Mouse (Mus musculus) right cerebral cortex, postnatal 36 days (tissue): ENCODE measurements around the gene Tcerg1l.

Experiments
- DNase-seq, 2 experiments: peaks; one replicate each; pipeline ENCODE4 v3.0.0; 2022; ENCODE audit warnings: low spot score in 2 of 2, mixed read lengths in 1 of 2

Tcerg1l gene

DNA sequence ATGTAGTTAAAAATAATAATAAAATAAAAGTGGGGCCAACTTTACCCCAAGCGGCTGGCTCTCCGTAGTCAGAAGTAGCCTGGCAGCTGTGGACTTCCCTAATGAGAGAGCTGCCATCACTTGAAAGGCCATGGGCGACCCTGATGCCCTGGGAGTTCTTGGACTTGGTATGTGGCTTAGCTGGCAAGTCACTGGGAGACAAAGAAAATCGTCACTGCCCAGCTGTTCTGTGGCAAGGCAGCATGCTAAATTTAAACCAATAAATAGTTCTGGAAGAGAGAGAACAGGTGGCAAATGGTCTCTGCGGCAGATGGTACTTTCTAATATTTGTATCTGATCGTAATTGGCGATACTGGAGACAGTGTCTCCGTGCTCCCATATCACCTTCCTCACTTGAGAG lies 40.1 kb downstream of the Tcerg1l start:
- no peak for DNase-seq

DNA sequence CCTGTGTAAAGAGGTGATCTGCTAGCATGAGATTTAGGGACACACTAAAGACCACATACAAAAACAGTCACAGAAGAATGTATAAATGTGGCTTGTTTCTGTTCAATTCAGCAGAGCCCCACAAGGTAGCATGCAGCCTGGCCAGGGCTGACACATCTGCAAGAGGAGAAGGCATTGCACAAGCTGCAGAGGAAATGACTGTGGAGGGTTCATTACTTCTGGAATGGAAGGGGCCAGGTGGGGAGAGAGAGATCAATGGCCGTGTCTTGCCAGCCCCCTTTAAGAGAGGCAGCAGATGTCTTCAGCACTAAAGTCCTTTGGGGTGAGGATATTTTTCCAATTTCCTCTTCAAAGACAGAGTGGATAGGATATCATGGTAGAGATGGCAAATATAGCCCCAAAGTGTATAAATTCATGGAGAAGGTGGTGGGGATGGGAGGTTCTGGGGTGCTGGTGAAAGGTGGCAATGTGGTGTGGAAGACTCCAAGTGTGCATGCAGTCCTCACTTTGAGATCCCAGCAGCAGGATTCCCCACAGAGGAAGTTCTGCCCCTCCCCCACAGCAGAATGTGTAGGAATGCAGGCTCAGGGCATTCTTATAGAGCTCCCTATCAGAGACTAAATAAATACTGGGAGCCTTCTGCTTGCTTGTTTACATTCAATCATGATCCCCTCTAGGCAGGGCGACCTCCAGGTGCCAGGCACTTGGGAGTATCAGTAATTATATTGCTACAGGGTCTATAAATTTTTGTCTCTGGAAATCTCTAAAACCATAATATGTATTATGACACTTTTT lies 40.7 kb downstream of the Tcerg1l start:
- no peak for DNase-seq

DNA sequence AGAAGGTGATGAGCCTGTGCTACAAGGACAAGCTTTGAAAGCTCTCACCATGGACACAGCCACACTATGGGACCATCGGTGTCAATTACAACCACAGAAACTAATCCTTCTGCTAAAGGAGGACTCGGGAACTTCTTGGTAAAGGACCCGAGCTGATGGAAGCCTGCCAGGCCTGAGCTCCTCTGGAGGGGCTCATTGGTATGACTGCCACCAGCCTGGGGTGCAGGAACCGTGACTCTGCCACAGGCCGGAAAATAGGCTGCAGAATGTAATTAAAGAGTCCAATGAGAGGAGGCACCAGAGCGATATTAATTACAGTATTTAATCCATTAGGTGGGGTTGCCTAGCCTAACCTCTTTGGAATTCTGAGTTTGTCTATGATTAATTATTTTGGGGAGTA lies 52.1 kb downstream of the Tcerg1l start:
- DNase-seq = no peak

DNA sequence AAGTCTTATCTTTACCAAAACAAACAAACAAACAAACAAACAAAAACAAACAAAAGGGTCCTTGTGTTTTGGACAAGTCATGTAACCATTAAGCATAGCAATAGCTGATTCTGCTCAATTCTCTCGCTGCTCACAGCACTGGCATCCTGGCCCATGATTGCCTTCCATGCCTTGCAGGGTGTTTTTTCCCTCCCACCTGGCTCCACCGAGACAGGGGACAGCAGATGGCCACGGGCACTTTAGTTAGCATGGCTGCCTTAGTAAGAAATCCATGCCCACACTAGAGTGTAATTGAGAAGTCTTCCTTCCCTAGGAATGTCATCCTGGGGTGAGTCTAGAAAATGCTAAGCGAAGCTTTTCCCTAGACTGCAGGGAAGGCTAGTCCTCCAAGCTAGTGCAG lies 59.1 kb downstream of the Tcerg1l start:
- DNase-seq = no peak

DNA sequence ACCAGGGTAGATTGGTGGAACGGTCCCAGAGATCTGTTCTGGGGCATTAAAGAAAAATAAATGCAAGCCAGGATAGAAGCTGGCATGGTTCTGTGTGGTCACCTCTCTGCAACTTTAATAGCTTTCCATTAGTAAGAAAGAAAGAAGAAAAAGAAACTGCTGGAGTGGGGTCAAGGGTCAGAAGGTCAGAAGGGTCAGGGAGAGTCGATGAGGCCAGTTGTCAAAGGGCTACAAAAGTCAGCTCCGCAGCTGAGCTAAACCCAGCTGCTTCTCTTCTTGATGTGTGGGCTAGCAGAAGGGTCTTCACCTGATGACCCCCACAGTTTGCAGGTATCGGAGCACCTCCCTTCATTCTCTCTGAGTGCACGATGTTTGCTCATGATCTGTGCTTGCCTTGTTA lies 59.6 kb downstream of the Tcerg1l start:
- no peak for DNase-seq

DNA sequence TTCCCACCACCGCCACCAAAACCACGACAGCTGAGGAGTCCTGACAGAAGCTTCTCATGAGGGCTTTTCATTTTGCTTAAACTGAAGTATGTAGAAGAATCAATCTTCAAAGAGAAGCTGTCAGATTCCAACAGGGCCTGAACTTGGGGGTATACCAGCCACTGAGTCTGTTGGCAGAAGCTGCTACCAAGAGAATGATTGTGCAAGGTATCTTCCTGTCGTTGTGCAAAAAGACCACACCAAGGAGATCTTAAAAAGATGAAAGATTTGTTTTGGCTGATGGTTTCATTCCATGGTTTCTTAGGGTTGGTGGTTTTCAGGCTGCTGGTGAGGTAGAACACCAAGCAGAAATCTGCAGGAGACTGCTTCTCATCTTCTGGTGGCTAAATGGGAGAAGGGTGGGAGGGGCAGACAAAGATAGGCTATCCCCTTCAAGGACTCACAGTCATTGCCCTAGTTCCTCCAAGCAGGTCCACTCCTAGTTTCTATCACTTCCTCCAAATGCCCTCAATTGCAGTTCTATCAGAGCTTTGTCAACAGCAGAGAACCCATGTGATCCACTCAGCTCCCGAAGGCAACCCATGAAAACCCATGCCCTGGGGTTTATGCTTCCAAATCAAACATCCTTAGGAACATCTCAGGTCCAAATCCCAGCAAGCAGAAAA lies 64.9 kb downstream of the Tcerg1l start:
- no peak for DNase-seq

DNA sequence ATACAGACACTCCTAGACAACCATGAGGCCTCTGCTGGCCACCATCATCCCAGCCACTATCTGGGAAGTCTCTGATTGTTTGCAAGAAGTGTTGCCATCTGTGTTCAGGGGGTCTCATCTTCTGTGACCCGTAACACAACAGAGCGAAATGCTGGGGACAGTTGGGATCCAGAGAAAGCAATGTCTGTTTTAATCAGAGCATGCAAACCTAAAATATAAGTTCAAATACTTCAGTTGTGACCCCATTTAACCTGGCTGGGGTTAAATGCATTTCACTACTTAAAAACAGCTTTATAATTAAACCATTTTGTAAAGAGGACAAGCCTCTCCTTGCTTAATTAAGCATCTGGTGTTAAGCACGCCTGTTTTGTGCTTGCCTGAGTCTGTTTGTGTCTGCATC lies 66.3 kb downstream of the Tcerg1l start:
- no peak for DNase-seq

DNA sequence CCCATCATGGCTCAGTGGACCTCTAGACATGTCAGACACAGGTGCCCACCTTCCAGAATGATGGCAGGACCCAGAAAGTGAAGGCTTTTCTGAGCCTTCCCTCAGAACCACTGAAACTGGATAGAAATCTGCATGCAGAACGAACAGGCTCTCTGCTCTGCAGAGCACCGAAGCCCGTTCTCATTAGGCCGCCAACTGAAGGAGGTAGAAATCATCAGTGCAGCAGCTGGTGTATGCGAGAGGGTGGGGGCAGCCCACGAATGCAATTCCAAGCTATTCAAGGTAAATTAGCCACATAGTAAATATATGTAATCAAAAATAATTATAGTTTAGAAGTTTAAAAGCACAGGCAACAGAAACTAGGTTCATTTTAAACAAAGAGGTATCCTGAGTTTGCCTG lies 68.9 kb downstream of the Tcerg1l start:
- peak; percentile 3 to 7 for DNase-seq

DNA sequence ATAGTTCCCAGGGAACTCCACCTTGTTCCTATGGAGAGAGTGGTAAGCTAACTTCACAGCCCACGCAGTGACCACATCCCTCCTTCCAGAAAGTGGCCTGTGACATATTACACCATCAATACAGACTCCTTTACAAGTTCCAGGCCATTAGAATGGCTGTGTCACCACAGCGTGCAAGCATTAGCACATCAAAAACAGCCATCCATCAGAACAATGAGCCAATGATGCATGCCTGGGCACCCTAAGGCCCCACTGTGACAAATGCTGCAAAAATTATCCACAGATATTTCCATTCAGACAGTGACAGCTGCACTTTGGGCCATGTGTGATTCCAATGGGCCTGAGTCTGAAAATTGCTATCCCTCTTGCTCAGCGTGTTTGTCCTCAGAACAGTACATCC lies 70.8 kb downstream of the Tcerg1l start:
- no peak for DNase-seq

DNA sequence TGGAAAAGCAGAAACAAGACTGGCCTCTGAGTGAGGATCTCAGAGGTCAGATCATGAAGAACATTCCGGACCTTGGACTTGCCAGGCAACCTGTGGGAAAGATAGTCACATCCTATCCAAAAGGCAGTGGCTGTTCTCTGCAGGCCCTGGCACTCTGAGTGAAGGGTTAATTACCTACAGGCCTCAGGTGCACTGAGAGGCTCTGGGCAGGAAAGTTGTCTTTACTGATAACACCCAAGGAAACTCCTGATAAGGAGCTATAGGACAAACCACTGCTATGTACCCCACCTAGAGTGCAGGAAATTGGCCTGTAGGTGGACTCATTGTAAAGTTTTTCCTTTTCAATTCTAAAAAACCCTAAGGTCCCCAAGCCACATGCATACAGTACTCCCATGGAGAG lies 83.8 kb downstream of the Tcerg1l start:
- DNase-seq = no peak

DNA sequence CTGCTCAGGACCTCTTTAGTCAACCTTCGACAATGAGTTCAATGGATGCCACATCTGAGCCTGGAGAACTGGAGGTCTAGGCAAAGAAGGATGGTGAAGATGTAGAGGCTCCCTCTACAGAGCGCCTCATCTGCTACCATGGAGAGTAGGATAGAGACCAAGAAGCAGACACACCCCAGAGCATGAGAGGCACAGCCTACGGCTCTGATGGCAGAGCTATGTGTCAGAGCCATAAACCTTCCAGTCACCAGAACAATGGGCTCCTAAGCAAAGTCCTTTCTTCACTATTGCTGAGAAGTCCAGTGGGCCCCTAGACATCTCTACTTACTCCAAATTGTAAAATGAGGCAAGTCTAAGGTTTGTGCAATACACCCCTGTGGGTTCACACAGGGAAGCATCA lies 91.4 kb downstream of the Tcerg1l start:
- no peak for DNase-seq

DNA sequence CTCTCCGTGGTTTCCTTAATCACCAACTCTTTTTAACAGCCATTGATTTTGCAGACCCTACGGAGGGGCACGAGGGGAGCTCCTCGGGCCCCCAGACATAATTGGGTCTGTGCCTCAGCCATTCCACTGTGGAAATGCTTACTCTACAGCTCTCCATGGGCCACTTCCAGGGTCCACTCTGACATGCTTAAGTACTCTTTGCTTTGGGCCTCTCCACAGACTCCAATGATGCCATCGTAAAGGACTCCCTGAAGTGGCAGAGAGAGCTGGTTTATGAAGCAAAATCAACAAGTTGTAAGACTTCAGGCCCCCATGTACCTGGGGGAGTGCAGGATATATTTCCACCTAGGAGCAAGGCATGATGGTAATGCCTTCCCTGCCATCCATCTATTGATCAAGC lies 112.7 kb downstream of the Tcerg1l start:
- no peak for DNase-seq

DNA sequence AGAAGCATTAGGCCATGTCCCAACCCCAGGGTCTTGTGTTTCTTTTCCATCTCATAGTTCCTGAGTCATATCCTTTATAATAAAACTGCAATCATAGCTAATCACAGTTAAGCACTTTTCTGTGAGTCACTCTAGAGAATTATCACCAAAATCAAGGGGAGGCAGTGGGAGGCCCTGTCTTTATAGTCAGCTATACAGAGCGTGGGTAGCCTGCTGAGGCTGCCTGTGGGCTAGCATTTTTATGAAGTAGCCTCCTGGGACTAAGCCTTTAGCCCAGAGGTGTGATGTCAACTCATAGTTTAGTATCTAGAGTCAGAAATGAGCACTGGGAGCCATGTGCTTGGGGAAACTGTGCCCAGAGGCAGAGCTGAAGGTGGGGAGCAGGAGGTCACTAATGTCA lies 122.3 kb downstream of the Tcerg1l start:
- no peak for DNase-seq

DNA sequence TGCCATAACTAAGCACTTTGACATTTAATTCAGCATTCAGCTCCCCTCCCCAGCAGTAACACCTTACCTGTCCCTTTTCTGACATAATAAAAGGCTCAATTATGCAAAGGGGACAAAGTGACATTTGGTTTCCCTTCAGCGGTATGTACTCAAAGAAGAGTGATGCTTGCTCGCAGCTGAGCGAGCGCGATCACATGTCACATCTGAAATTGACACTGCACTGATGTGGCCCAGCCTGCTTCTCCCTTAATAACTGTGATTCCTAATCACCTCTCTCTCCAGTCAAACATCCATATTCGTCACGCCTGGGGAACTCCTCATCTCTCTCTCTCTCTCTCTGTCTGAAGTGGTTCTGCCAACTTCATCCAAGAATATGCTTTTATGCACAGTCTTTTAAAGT lies 126.2 kb downstream of the Tcerg1l start:
- DNase-seq = no peak

DNA sequence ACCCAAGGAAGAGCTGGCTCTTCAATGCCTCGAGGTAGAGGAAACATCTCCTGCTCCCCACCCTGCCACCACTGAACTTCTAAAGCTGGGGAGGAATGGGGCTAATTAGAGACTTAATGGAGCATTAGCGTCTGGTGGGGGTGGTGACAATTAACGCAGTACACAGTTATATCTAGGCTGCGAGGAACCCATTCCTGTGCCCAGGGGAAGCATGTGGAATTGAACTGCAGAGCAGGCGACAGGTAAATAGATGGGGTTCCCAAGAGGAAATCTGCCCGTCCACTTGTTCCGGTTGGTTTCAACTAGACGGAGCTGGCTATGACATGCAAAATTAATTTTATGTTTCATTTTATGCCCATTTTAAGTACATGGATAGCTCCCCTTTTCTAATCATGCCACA lies 128.1 kb downstream of the Tcerg1l start:
- DNase-seq = no peak

DNA sequence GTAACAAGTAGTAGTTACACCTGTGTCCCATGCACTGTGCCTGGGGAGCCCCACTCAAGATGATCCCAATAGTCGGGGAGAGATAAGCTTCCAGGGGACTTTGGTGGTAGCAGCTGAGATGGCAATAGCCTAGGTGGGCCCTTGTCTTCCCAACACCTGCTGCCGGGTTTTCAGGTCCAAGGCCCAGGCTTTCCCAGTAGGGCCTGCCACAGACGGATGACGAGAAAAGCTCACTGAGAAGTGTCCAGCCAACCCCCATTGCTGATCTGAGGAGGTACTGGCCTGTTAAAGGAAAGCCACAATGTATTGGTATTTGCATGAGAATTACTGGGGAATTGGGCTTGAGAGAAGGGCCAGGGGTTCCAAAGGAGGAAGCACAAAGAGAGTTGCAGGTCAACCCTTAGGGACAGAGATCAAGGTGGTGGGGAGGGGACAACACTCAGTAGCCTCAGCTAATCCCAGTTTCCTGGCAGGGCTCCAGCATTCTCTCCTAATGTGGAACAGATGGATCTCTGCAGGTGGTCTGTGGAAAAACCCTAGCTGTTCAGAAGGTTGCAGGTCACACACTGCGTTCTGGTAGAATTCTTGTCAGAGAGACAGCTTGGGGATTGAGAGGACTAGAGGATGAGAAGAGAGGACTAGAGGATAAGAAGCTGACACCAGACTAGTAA lies 129.4 kb downstream of the Tcerg1l start:
- no peak for DNase-seq

DNA sequence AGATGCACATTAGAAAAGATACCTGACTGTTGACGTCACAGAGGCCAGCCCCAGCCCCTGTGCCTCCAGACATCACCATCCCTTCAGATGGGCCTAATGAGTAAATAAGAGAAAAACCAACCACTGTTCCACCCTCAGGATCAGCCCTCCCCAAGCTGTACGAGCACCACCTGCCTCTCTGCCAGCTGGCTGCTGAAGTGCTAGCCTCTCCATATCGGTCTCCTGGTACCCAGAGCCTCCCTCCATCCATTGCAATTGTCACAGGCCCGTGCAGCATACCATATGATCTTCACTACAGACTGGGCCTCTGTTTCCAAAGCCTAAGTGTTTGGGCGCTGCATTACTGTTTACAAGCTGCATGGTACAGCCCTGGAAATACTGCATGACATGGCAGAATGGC lies 148.9 kb downstream of the Tcerg1l start:
- DNase-seq = no peak

DNA sequence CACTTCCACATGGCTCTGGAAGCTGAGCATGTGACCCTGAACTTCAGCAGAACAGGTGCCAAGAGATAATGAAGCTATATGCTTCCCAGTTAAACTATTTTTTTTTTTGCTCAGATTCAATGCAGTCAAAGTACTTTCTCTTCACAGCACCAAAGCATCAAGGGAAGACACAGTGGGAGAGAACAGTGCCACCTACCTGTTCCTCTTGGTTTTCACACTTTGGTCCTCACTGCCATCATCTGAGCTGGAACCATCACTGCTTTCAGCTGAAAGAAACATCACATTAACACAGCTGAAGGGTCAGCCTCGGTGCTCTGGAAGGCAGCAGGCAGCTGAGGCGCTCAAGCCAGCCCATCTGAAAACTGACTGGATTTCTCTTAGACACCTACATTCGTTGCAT lies 149.4 kb downstream of the Tcerg1l start:
- no peak for DNase-seq

DNA sequence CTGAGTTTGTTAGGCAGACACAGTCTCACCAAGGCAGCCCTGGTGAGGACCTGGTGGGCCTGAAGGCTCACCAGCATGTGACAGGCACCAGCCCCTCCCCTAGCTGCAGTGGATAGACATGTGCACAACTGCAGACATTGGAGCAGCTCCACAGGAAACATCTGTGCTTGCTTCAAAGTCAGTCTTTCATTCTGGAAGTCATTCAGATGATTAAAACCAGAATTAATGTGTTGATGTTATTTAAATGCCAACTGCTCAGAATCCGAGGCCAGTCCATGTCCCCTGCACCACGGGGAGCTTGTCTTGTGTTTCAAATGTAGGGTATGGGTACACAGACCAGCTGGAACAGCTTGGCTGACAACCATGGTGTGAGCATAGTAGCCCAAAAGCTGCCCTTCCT lies 150.8 kb downstream of the Tcerg1l start:
- no peak for DNase-seq

DNA sequence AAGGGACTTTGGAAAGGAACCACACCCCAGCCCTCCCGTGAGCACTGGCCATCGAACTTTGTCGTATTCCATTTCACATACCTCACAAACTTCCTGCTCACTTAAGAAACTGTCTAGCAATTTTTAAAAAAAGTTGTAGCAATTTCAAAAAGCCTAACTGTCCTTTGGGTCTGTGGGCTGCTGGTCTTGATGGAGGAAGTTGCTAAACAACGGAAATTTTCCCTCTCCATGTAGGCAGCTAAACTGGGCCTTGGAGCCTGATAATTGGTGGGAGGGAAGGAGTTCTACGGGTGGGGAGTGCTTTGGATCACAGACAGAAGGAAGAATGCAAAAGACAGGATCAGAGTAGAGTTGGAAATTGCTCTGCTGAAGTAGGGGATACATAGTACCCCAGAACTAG lies 155.3 kb downstream of the Tcerg1l start:
- no peak for DNase-seq

DNA sequence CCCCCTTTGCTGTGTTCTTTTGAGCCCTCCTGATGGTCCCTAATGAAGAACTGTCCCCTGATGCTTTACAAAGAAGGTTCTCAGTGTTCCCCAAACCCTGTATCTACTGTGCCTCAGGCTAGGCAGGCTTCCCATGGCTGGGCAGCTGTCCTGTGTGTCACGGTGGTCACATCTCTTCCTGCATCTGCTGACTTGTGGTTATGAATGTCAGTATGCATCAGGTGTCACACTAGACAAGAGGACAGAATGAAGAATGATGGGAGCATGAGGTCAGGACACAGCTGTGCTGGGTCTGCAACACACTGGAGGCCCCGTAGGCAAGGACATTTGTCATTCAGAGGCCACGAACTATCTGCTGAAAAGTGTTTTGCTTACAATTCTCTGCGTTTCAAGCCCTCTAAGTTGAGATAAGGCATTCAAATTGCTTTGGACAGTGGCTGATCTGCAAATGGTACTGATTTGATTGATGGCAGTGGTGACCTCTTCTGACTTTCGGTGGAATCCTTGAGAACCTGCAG lies 159.8 kb downstream of the Tcerg1l start:
- DNase-seq = no peak

DNA sequence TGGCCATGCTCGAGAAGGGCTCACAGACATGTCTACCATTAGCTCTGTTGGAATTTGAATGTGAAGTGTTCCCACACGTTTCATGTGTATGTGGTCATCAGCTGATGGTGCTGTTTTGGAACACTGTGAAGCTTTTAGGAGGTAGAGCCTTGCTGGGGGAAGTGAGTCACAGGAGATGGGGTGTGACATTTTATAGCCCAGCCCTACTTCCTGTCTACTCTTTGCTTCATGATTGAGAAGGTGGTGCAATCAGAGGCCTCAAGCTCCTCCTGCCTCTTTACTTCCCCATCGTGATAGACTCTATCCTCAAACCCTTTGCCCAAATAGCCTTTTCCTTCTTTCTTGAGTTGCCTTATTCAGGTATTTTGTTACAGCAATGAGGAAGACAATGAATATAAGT lies 173.3 kb downstream of the Tcerg1l start:
- no peak for DNase-seq

DNA sequence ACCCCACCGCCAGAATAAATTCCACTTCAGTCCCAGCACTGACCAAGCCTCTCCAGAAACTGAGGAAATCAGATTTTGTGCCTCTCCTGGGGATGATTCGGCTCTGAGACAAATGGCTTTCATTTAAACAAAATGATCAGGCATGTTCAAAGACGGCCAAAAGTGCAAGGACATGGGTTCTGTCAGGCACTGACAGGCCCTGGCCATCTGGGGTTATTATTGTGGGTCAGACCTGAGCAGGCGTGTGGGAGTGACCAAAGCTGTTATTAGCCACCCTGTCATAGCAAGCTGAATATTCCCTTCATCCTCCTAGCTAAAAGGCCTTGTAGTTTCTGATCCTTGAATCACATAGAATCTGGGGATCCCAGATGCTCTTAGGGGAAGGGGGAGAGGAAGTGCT lies 174.6 kb downstream of the Tcerg1l start:
- DNase-seq = no peak
